Mouse (Mus musculus) forebrain, embryonic 12.5 days (tissue): Measurements from ENCODE around the gene Hk2. TPM values are rescaled to one million over a fixed set of nuclear protein-coding genes. Genes with fewer than 3 reads are reported as not detected.

Experiments
- ATAC-seq: fragments of 200-750 bp; cut with Nextera tagmentation; 2 replicates; pipeline ENCODE4 v1.8.0; 2017; ENCODE audit warnings: moderate TSS enrichment; ENCODE audit not compliant: low FRiP score
- H3K27ac ChIP-seq: fragments of 300-500 bp; sonication (generic); 2 replicates; pipeline ENCODE4 v1.5.1; 2016; ENCODE audit warnings: mild to moderate bottlenecking
- H3K27me3 ChIP-seq: fragments of 300-500 bp; sonication (generic); 2 replicates; pipeline ENCODE4 v1.6.1; 2016; ENCODE audit warnings: mild to moderate bottlenecking
- H3K36me3 ChIP-seq: fragments of 300-500 bp; sonication (generic); replicated peaks from 2 replicates; pipeline ENCODE4 v1.6.1; 2016; ENCODE audit warnings: mild to moderate bottlenecking
- H3K4me1 ChIP-seq: fragments of 300-500 bp; sonication (generic); 2 replicates; pipeline ENCODE4 v1.6.1; 2016
- H3K4me2 ChIP-seq: fragments of 300-500 bp; sonication (generic); 2 replicates; pipeline ENCODE4 v1.6.1; 2016; ENCODE audit warnings: mild to moderate bottlenecking, moderate library complexity
- H3K4me3 ChIP-seq: fragments of 300-500 bp; sonication (generic); replicated peaks from 2 replicates; pipeline ENCODE4 v1.5.1; 2016; ENCODE audit warnings: mild to moderate bottlenecking
- H3K9ac ChIP-seq: fragments of 300-500 bp; sonication (generic); 2 replicates; pipeline ENCODE4 v1.6.1; 2016; ENCODE audit warnings: mild to moderate bottlenecking
- H3K9me3 ChIP-seq: fragments of 300-500 bp; sonication (generic); 2 replicates; pipeline ENCODE4 v1.6.1; 2016
- WGBS: fragments of 180-500 bp; shearing (Covaris S2); methylation state at CpG from one replicate; pipeline ENCODE4 v1.1.7; 2016; 5-methylcytosine and 5-hydroxymethylcytosine counted together
- polyA plus RNA-seq: library from polyadenylated mRNA; unstranded; fragments of >200 nt; fragmentation: Nextera tagmentation; extraction: Ambion mirVana; gene quantifications from 2 replicates; pipeline ENCODE4 v1.2.1, GENCODE M21; 2016

Gene Hk2
- polyA plus RNA-seq, 1 experiment from 2014 or later: 16.4 TPM

GRCm38 (mm10) chr6:82766636-82767035 is 7.6 kb downstream of the Hk2 start:
- no peak overlapping the region for H3K9ac ChIP-seq
- no peak overlapping the region for H3K4me3 ChIP-seq
- no peak for ATAC-seq
- peaks cover 17% of the 10 kb centered on the region for H3K4me1 ChIP-seq
- H3K36me3 ChIP-seq: no peaks in the 10 kb centered on the region
- WGBS: 74% methylated on average over 4 of the region's 4 CpGs
- no peak overlapping the region for H3K27ac ChIP-seq
- no peaks in the 10 kb centered on the region for H3K9me3 ChIP-seq
- H3K27me3 ChIP-seq: no peaks in the 10 kb centered on the region
- no peak overlapping the region for H3K4me2 ChIP-seq

GRCm38 (mm10) chr6:82765261-82765660 is 9.0 kb downstream of the Hk2 start:
- Histone ChIP-seq H3K27ac (no peak overlapping the region), H3K27me3 (no peaks in the 10 kb centered on the region), H3K9ac (no peak overlapping the region), H3K36me3 (no peaks in the 10 kb centered on the region), H3K9me3 (no peaks in the 10 kb centered on the region), H3K4me3 (no peak overlapping the region), H3K4me2 (no peak overlapping the region), H3K4me1 (peaks cover 9% of the 10 kb centered on the region; the same call in 1 of the 2 replicates)
- no peak for ATAC-seq
- WGBS: 94% methylated on average over 2 of the region's 2 CpGs

GRCm38 (mm10) chr6:82763871-82764503 is 10.3 kb downstream of the Hk2 start:
- 58% methylated on average over 9 of the region's 9 CpGs for WGBS
- Histone ChIP-seq H3K27me3 (no peaks in the 10 kb centered on the region), H3K4me3 (no peak overlapping the region), H3K27ac (no peak overlapping the region), H3K4me1 (peaks cover 6% of the 10 kb centered on the region; the same call in 1 of the 2 replicates), H3K36me3 (no peaks in the 10 kb centered on the region), H3K9me3 (no peaks in the 10 kb centered on the region), H3K9ac (no peak overlapping the region), H3K4me2 (no peak overlapping the region)
- ATAC-seq: no peak

GRCm38 (mm10) chr6:82762728-82763127 is 11.5 kb downstream of the Hk2 start:
- no peaks in the 10 kb centered on the region for H3K27me3 ChIP-seq
- 0 out of 2 replicates have a peak, but pooled peaks cover 5% of the 10 kb centered on the region for H3K36me3 ChIP-seq
- WGBS: 75% methylated on average over 2 of the region's 2 CpGs

GRCm38 (mm10) chr6:82760749-82761357 is 13.4 kb downstream of the Hk2 start:
- ATAC-seq: no peak
- 81% methylated on average over 3 of the region's 3 CpGs for WGBS
- Histone ChIP-seq H3K4me3 (no peak overlapping the region), H3K27me3 (no peaks in the 10 kb centered on the region), H3K9me3 (no peaks in the 10 kb centered on the region), H3K4me2 (no peak overlapping the region), H3K9ac (no peak overlapping the region), H3K36me3 (peaks cover 5% of the 10 kb centered on the region; the same call in 1 of the 2 replicates), H3K4me1 (peaks cover 6% of the 10 kb centered on the region; the same call in 1 of the 2 replicates), H3K27ac (no peak overlapping the region)

More at GRCm38 (mm10) chr6:82762728-82763127, 11.5 kb downstream of the Hk2 start:
- H3K9me3 ChIP-seq: no peaks in the 10 kb centered on the region
- no peak overlapping the region for H3K4me2 ChIP-seq
- H3K27ac ChIP-seq: no peak overlapping the region
- H3K4me1 ChIP-seq: peaks cover 6% of the 10 kb centered on the region; the same call in 1 of the 2 replicates
- no peak overlapping the region for H3K9ac ChIP-seq
- H3K4me3 ChIP-seq: no peak overlapping the region
- ATAC-seq: no peak

- Histone ChIP-seq H3K27ac (no peak overlapping the region), H3K36me3 (peaks cover 5% of the 10 kb centered on the region; the same call in 1 of the 2 replicates), H3K9ac (no peak overlapping the region), H3K9me3 (no peaks in the 10 kb centered on the region), H3K4me3 (no peak overlapping the region), H3K4me2 (no peak overlapping the region), H3K4me1 (peaks cover 5% of the 10 kb centered on the region; the same call in 1 of the 2 replicates), H3K27me3 (no peaks in the 10 kb centered on the region)
- 94% methylated on average over 5 of the region's 5 CpGs for WGBS
- no peak for ATAC-seq
These were observed 15.0 kb downstream of the Hk2 start for GRCm38 (mm10) chr6:82759241-82759640.

GRCm38 (mm10) chr6:82756799-82757210 is 17.4 kb downstream of the Hk2 start:
- Histone ChIP-seq H3K4me2 (no peak overlapping the region), H3K9ac (no peak overlapping the region), H3K27ac (no peak overlapping the region), H3K27me3 (no peaks in the 10 kb centered on the region), H3K4me3 (no peak overlapping the region), H3K9me3 (no peaks in the 10 kb centered on the region), H3K36me3 (peaks cover 7% of the 10 kb centered on the region), H3K4me1 (no peaks in the 10 kb centered on the region)
- WGBS: 90% methylated on average over 9 of the region's 9 CpGs
- ATAC-seq: no peak

- Histone ChIP-seq H3K4me1 (no peaks in the 10 kb centered on the region), H3K27ac (no peak overlapping the region), H3K36me3 (peaks cover 12% of the 10 kb centered on the region), H3K27me3 (no peaks in the 10 kb centered on the region), H3K4me2 (no peak overlapping the region), H3K9me3 (no peaks in the 10 kb centered on the region), H3K9ac (no peak overlapping the region), H3K4me3 (no peak overlapping the region)
- no peak for ATAC-seq
- WGBS: 92% methylated on average over 7 of the region's 7 CpGs
These were observed 18.0 kb downstream of the Hk2 start for GRCm38 (mm10) chr6:82756216-82756615.

- no peak overlapping the region for H3K4me3 ChIP-seq
- H3K4me2 ChIP-seq: no peak overlapping the region
- H3K36me3 ChIP-seq: peaks cover 16% of the 10 kb centered on the region
- H3K9me3 ChIP-seq: no peaks in the 10 kb centered on the region
- H3K4me1 ChIP-seq: no peaks in the 10 kb centered on the region
- no peak overlapping the region for H3K27ac ChIP-seq
- WGBS: 51% methylated on average over 2 of the region's 2 CpGs
- no peaks in the 10 kb centered on the region for H3K27me3 ChIP-seq
- ATAC-seq: no peak
- H3K9ac ChIP-seq: no peak overlapping the region
These were observed 18.9 kb downstream of the Hk2 start for GRCm38 (mm10) chr6:82755338-82755737.

GRCm38 (mm10) chr6:82754769-82755168 is 19.5 kb downstream of the Hk2 start:
- H3K9ac ChIP-seq: no peak overlapping the region
- H3K4me3 ChIP-seq: no peak overlapping the region
- no peaks in the 10 kb centered on the region for H3K27me3 ChIP-seq
- peaks cover 16% of the 10 kb centered on the region for H3K36me3 ChIP-seq
- no peak for ATAC-seq
- H3K27ac ChIP-seq: no peak overlapping the region
- 0 out of 2 replicates have a peak, but pooled peaks cover 2% of the 10 kb centered on the region for H3K9me3 ChIP-seq
- WGBS: 91% methylated on average over 6 of the region's 6 CpGs
- H3K4me1 ChIP-seq: no peaks in the 10 kb centered on the region
- no peak overlapping the region for H3K4me2 ChIP-seq

- no peak for ATAC-seq
- H3K4me3 ChIP-seq: no peak overlapping the region
- no peak overlapping the region for H3K4me2 ChIP-seq
- no peak overlapping the region for H3K9ac ChIP-seq
- no peak overlapping the region for H3K27ac ChIP-seq
- H3K27me3 ChIP-seq: no peaks in the 10 kb centered on the region
- peaks cover 20% of the 10 kb centered on the region for H3K36me3 ChIP-seq
- H3K4me1 ChIP-seq: no peaks in the 10 kb centered on the region
- 0 out of 2 replicates have a peak, but pooled peaks cover 2% of the 10 kb centered on the region for H3K9me3 ChIP-seq
- 90% methylated on average over 14 of the region's 14 CpGs for WGBS
These were observed 20.5 kb downstream of the Hk2 start for GRCm38 (mm10) chr6:82753638-82754361.

- Histone ChIP-seq H3K27ac (no peak overlapping the region), H3K4me3 (no peak overlapping the region), H3K9ac (no peak overlapping the region), H3K4me1 (no peaks in the 10 kb centered on the region), H3K27me3 (no peaks in the 10 kb centered on the region), H3K36me3 (peaks cover 19% of the 10 kb centered on the region), H3K9me3 (0 out of 2 replicates have a peak, but pooled peaks cover 2% of the 10 kb centered on the region), H3K4me2 (no peak overlapping the region)
- 84% methylated on average over 11 of the region's 11 CpGs for WGBS
- no peak for ATAC-seq
These were observed 21.2 kb downstream of the Hk2 start for GRCm38 (mm10) chr6:82753061-82753460.
